Mouse (Mus musculus) erythroblast, embryonic 14.5 days (primary cell): ENCODE measurements around the gene Gphb5.

Source experiments
- GATA1 ChIP-seq: IDR thresholded peaks from 2 replicates; pipeline ENCODE4 v1.6.1; 2012; ENCODE audit warnings: low read length, inconsistent platforms, mixed read lengths
- TAL1 ChIP-seq: IDR thresholded peaks from 3 replicates; pipeline ENCODE4 v1.6.1; 2012; ENCODE audit warnings: low read length, inconsistent platforms, mixed read lengths

DNA sequence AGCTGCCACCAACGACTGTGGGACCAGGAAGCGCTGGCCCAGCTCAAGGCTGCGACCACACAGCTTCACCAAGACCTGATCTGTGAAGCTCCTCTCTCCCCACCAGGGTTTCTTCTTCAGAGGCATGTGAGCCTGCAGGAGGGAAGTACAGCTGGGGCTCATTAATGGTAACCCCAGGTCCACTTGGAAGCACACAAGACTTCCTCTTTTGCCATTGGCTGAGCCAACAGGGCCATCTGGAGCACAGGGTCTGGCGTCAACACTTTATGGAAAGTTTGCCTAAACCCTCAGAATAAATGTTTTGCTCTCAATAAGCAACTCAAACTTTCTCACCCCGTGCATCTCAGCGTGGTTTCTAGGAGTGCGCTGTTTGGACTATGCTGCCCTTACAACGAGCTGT lies 29.4 kb downstream of the Gphb5 start:
- TF ChIP-seq GATA1 (no peak), TAL1 (no peak)
